Mouse (Mus musculus) c-Kit-positive CD71-positive TER-119-negative erythroid progenitor cells, embryonic 14.5 days (primary cell): Measurements from ENCODE around the gene Cycs.
A peak's percentile ranks its signal among the peaks of the same experiment; 100 is the strongest.

Experiments
- DNase-seq: peaks from one replicate; pipeline ENCODE4 v3.0.0-alpha.2; 2013; ENCODE audit warnings: low read depth

Gene Cycs

DNA sequence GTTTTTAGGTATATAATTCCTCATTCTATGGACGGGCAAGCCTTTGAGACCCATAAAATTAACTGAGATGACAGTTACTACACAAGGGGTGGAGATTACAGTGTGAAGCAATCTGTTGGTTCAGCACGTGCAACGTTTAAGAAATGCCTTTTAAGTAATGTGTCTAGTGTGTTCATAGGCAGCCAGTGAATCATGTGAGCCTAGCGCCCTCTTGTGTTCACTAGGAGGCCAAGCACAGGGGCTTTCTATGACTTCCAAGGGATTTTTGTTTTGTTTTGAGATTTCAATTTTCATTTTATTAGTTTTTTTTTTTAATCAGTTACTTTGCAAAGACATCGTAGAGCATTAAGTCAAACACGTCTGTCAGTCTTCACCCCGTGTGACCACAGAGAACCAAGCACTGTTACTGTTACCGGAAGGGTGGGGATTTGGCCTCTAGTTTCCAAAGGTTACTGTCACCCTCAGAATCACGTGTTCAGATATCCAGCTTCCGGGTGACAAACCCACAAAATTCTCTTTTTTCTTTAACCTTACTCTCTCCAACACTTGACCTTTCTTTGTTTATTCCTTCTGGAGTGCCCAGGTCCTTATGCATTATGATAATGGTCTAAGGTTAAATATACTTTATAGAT lies 20.8 kb downstream of the Cycs start:
- DNase-seq, result peak; percentile 35

DNA sequence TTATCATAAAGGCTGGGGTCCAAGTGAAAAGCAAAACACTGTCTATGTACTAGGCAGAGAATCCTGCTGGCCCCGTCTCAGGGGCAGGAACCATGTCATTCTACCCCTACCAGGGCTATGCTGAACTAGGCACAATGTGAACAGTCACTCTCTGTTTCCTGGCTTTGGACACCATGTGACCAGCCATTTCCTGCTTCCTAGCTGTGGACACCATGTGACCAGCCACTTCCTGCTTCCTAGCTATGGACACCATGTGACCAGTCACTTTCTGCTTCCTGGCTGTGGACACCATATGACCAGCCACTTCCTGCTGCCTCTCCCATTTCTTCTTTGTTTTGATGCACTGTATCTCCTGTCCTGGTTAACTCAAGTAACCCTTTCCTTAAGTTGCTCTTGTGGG lies 23.8 kb downstream of the Cycs start:
- DNase-seq, result no peak

DNA sequence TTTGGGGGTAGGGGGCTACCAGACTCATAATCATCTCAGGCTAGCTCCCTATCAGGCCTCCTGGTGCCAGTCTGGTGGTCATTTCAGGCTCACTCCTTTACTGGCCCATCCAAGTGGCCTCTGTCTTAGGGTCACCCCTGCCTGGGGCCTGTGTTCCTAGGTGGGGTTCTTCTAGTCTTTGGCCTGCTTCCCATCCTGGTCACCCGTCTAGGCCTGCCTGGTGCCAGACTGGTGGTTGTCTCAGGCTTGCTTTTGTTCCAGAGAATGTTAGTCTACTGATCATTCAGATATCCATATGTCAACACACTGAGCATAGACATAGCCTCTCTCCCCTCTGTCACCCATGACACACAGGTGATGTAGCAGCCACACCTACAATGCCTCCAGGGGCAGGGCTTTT lies 26.7 kb downstream of the Cycs start:
- DNase-seq, result no peak

DNA sequence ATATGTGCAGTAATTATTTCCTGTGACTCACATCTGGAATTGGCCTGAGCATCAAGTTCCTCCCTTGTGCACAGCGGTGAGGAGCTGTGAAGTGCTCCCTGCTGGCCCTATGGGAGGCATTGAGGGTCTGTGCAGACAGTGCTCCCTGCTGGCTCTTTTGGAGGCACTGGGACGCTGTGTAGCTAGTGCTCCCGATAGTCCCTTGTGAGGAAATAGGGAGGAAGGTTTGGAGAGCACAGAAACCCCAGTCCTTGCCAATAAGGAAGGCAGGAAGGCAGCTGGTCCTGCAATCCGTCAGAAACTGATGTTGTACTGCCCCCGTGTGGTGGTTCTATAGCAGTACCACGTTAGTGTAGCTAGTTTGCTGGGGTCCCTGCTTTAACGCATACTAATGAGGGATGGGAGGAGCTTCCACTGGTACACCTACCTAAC lies 29.9 kb downstream of the Cycs start:
- peak; percentile 61 for DNase-seq

DNA sequence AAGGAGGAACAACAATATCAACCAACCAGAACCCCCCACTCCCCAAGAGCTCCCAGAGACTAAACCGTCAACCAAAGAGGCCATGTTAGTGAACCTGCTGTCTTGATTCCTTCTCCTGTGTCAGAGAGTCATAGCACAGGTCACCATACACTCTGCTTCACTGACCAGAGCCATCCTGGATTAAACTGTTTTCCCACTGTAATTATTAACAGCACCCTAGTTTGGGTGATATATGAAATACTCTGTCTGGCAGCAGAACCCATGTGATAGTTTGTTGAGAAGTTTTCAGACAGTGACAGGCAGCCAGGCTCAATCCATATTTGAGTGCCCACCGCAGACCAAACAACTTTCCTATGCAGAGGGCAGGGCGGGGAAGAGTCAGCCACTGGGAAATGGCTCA lies 31.0 kb downstream of the Cycs start:
- no peak for DNase-seq

DNA sequence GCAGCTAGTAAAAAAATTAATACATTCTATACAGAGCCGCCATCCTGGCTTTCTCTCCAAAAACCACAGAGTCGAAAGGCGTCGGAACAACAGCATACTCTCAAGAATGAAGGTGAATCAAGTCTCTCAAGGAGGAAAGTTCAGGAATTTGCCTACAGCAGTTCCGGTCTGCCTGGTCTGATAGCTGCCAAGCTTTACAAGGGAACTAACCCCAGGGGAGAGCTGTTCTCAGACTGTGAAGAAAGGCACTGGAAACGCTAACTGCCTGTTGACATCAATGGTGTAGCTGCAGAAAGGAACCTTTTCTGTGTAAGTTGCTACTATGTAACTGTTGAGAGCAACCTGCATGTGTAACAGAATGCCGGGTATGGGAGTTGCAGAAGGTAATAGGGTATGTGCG lies 34.4 kb downstream of the Cycs start:
- no peak for DNase-seq

DNA sequence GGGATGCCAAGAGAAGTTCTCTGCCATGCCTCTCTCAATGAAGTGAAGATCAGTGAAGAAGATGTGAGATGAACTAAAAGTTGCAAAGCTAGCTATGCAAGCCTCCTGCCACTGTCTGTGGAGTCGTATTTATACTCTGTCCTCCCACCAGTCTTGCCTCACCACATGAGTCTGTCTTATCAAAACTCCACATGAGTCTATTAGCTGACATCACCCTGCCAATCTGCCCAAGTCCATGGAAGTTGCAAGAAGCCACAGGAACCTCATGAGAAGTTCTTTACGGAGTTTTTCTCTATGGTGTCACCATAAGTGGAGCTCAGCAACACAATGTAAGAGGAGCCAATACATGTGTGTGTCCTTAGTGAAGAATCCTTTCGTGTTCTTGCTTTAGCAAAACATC lies 35.3 kb downstream of the Cycs start:
- no peak for DNase-seq

DNA sequence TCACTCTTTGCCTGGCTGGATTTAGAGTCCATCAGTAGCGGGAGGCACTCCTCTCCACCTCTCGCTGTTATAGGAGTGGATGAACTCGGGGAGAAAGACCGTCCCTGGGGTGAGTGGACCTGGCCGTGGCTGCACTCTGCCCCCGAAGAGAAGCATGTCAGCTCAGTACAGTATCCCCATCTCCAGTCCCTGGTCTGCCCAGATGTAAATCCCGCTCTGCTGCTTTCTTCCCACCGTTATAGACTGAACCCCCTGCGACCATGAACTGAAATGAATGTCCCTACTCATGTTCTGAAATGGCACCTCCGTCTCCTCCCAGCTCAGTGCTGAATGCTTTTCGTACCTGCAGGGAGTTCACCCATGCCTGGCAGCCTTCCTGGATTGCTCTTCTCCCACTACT lies 37.1 kb downstream of the Cycs start:
- DNase-seq, result no peak

DNA sequence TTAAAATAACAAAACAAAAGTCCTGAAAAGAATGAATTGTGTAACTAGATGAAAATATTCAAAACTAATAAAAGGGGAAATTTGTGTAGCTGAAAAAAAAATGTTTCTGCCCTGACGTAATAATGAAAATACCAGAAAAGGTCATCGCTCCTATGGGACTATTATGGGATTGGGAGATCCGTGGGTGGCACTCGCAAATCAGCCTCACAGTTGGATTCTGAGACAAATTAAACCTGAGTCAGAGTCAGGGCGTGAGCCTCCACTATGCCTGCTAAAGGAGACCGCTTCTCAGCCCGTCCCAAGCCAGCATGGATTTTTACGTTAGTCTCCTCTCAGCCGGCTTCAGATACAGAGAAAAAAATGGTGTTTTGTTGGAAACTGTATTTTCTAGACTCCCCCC lies 38.9 kb downstream of the Cycs start:
- no peak for DNase-seq

DNA sequence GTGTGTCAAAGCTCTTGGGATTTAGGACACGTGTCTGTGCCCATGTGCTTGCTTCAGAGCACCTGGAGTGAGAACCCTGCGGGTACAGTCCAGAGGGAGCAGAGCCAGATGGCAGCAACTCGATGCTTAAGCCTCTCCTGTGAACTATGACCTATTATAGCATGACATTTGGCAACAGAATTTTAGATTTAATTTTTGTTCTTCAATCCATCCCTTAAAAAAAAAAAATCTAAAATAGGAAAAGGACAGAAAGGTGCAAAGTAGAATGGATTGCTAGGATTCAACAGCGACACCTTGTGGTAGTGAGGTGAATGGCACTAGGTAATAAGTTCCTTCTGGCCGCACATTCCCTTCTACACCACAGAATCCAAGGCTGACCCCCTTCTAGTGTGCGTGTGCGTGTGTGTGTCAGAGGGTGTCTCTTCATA lies 39.7 kb downstream of the Cycs start:
- peak; percentile 54 for DNase-seq

DNA sequence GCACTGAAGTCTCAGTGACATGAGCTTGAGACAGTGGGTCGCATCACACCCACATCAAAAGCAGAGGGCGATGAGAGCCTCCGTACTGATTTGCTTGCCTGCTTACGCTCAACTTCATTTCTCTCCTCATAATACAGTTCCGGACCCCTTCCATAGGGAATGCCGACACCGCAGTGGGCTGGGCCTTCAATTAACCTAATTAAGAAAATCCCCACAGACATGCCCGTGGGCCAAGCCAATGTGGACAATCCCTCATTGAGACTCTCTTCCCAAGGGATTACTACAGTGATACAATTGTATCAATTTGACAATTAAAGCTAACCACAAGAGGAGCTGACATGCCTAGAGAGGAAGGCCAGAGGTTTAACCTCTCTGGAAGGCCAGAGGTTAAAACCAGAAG lies 40.5 kb downstream of the Cycs start:
- DNase-seq, result no peak

DNA sequence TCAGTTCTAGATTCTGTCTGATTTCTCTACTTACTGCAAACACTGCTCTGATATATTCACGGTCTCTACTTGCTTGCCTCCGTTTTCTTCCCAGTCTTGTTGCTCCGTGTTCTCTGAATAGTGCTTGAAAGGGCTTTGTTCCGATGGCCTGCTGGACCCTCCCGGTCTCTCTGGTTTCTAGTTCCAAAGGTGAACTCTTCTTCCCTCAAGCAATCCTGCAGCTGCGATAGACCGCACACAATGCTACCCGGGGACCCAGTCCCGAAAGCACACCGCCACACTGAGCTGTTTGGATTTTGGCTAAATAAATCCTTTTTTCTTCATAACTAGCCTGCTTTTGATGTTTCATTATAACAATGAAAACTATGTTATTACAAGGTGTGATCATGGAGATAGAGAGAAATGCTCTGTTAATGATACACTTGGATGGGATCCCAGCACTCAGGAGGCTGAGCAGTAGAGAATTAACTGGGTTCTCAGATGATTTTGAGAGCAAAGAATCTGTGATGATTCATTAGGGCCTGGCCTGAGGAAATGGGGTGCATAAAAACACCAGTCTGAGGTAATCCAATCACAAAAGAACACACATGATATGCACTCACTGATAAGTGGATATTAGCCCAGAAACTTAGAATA lies 42.0 kb downstream of the Cycs start:
- no peak for DNase-seq

DNA sequence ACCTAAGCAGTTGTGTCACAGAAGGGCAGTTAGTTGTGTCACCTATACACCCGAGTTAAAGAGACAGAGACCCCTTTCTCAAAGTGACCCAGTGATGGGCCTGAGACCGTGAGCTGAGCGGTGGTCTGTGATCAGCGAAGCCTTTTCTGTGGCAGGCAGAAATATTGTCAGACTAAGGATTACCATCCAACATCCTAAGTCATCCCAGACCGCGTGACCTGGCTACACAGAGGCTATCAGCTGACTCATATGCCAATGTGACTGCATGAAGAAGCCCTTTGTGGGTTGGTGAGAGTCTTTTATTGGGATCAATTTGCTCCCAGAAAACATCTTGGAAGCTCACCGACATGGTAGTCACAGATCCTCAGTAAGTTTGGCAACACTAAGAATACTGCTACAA lies 43.6 kb downstream of the Cycs start:
- DNase-seq, result no peak

DNA sequence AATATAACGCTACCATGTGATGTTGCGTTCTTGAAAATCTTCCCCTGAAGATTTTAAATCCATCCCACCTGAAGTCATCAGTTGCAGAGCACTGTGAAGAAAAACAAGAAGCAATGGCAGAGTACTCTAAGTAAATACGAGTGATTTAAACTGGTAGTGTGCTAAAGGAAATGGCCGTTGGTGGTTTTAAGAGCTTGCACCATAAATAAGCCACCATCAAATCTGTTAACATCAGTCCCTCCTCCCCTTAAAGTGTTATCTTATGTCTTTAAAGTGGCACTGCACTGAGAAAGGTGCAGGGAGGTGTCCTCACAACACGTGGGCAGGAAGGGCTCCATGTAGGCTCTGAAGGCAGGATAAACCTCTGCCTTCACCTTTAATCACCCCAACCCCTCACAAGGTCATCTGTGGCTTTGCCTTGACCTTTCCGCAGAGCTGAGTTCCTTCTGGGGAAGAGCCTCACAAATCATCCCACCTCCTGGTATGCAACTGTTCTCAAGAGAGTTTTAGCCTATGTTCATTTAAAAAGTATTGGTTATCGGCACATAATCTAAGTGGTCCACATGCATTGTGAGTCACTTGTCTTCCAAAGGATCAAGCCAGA lies 44.7 kb downstream of the Cycs start:
- no peak for DNase-seq

DNA sequence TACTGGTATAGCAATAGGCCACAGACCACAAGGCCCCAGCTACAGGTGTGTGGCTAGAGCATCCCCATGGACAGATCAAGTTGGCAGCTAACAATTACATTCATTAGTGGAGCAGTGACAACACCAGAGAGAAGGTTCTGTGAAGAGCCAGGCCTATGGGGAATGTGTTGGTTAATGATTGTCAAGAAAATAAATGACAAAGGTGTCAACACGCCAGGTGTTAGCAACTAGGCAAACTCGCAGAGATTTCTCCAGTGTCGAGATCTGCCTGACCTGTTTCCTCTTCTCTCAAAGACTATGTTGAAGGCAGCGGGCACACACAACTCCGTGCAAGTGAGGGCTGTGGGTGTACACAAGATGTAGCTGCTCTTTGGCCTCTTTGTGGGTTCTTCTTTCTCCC lies 46.2 kb downstream of the Cycs start:
- no peak for DNase-seq

DNA sequence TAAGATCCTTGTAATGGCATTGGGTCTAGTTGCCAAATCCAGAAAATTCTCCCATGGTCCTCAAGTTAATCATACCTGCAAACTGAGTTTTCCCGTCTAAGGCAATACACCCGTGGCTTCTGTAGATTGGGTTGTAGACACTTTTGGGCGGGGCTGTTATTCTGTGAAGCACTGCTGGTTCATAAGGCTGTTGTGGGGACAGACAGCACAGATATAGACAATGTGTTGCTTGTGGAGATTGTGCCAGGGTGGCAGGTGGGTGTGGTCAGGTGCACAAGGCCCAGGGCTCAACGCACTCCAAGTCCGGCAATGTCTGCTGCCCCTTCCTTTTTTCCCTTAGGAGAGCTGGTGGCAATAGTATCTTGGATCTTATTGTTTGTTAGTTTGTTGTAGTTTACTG lies 48.0 kb downstream of the Cycs start:
- DNase-seq, result no peak
